Mouse (Mus musculus) skeletal muscle tissue, adult 2 months (tissue): ENCODE data around the gene Btk.
"Not testable (repeated sequence)": the region's sequence is repeated elsewhere in the genome, so short reads cannot be mapped to it uniquely, and the experiment has no call there.

Source experiments
- DNase-seq: peaks from one replicate; pipeline ENCODE4 v3.0.0-alpha.2; 2012; ENCODE audit warnings: low read depth, low spot score

Gene Btk

GRCm38 (mm10) chrX:134580528-134581305 lies 2.7 kb downstream of the Btk start:
- no peak for DNase-seq

GRCm38 (mm10) chrX:134577896-134578295 lies 5.5 kb downstream of the Btk start:
- no peak for DNase-seq

GRCm38 (mm10) chrX:134566536-134567222 lies 16.7 kb downstream of the Btk start:
- no peak for DNase-seq

- no peak for DNase-seq
Observed at GRCm38 (mm10) chrX:134564326-134564725, 19.0 kb downstream of the Btk start.

GRCm38 (mm10) chrX:134554425-134554824 lies 28.9 kb downstream of the Btk start:
- no peak for DNase-seq

- DNase-seq: no peak
Observed at GRCm38 (mm10) chrX:134553326-134553725, 30.0 kb downstream of the Btk start.

- DNase-seq: no peak
Observed at GRCm38 (mm10) chrX:134550903-134551302, 32.5 kb downstream of the Btk start.

GRCm38 (mm10) chrX:134547330-134547729 lies 36.0 kb downstream of the Btk start:
- no peak for DNase-seq

- no peak for DNase-seq
Observed at GRCm38 (mm10) chrX:134541955-134542308, 41.4 kb downstream of the Btk start.

- peak; percentile 27 for DNase-seq
Observed at GRCm38 (mm10) chrX:134541145-134541954, 42.0 kb downstream of the Btk start, which contains the start of gene Timm8a1. TSS of gene Timm8a1 (minus strand) at chrX:134541865.

GRCm38 (mm10) chrX:134540414-134541135 lies 42.8 kb downstream of the Btk start:
- no peak for DNase-seq

- DNase-seq: not testable (repeated sequence)
Observed at GRCm38 (mm10) chrX:134539795-134540194, 43.6 kb downstream of the Btk start.

- DNase-seq: no peak
Observed at GRCm38 (mm10) chrX:134533346-134533745, 50.0 kb downstream of the Btk start.

- DNase-seq: no peak
Observed at GRCm38 (mm10) chrX:134525260-134525659, 58.1 kb downstream of the Btk start.

- DNase-seq: no peak
Observed at GRCm38 (mm10) chrX:134523772-134524171, 59.6 kb downstream of the Btk start.

- no peak for DNase-seq
Observed at GRCm38 (mm10) chrX:134509473-134509872, 73.9 kb downstream of the Btk start.

GRCm38 (mm10) chrX:134507977-134508376 lies 75.4 kb downstream of the Btk start:
- DNase-seq: no peak

GRCm38 (mm10) chrX:134500651-134501050 lies 82.7 kb downstream of the Btk start:
- no peak for DNase-seq
